8 mouse cellular contexts compared by ENCODE assay signal in the genomic region with DNA sequence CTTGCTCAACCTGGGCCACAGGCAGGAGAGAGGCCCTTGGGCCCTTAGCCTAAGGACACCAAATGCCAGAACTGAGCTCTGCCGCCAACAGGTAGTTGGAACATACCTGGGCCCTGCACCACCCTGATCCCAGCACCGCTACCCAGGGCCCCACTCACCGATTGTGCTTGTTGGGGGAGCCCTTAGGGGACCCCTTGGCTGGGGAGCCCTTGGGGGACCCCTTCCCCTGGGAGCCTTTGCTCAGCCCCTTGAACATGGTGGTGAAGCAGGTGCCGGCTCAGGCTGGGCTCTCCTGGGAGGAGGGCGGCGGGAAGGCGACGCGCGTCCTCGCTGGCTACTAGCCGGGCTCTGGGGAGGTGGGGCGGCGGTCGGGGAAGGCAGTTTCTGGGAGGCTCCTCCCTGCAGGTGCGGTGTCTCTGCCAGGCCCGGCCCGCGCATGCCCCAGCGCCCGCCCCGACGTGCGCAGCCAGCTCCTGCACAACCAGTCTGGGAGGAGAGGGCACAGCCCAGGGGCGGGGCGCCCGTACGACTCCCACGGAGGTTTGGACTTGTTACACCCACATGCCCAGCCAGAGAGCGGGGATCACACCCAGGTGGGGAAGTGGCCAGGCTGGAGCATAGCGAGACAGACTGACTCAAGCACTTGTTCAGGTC. TPM values are rescaled to one million over a fixed set of nuclear protein-coding genes. Genes with fewer than 3 reads are reported as not detected.
DNase-seq lines count a peak whose midpoint lies in the region; ATAC-seq and TF ChIP-seq lines count a peak whose summit lies in the region.

Gene Evpl (minus strand): TSS at position 336 of the 654 bp plus-strand sequence.

- H3K4me1 ChIP-seq in E14TG2a.4 (replicated peaks; ENCODE audit: low read depth, low read length) = peaks cover 48% of the 10 kb centered on the region
- no peaks in the 10 kb centered on the region for H3K4me1 ChIP-seq in bone marrow, adult 2 months (ENCODE audit: control insufficient read depth, insufficient read depth, low read length)
- no peaks in the 10 kb centered on the region for H3K4me1 ChIP-seq in heart, postnatal 0 days (ENCODE audit: control insufficient read depth, insufficient read depth)
- H3K4me1 ChIP-seq in limb, embryonic 10.5 days = peaks cover 46% of the 10 kb centered on the region
- no peaks in the 10 kb centered on the region for H3K4me1 ChIP-seq in midbrain, embryonic 16.5 days (ENCODE audit: control insufficient read depth, insufficient read depth, low read length)
- no peaks in the 10 kb centered on the region for H3K4me1 ChIP-seq in cerebellum, adult 2 months (ENCODE audit: control insufficient read depth, insufficient read depth, low read length)

- TF ChIP-seq EP300 in heart, postnatal 0 days (IDR thresholded peaks at IDR 0.05; ENCODE audit: low read depth) = no peak

- peak; percentile 49 for ATAC-seq in heart, postnatal 0 days (ENCODE audit: insufficient read depth, low read depth)
- no peak for ATAC-seq in midbrain, embryonic 16.5 days
- no peak for ATAC-seq in monocyte, adult 5-6 weeks (replicated peaks; ENCODE audit: insufficient number of reproducible peaks, low FRiP score, low TSS enrichment, poor library complexity, severe bottlenecking)

- peak within 1 kb of the TSS; percentile 71 for H3K4me3 ChIP-seq in E14TG2a.4 (replicated peaks; ENCODE audit: low read length)
- no peak within 1 kb of the TSS for H3K4me3 ChIP-seq in bone marrow, adult 2 months (replicated peaks; ENCODE audit: control insufficient read depth, low read depth, low read length)
- H3K4me3 ChIP-seq in heart, postnatal 0 days (ENCODE audit: low read depth, low read length) = peak within 1 kb of the TSS; percentile 17
- peak within 1 kb of the TSS; percentile 23; the same call in 1 of the 2 replicates for H3K4me3 ChIP-seq in limb, embryonic 10.5 days
- no peak within 1 kb of the TSS for H3K4me3 ChIP-seq in midbrain, embryonic 16.5 days (ENCODE audit: low read depth, low read length)
- no peak within 1 kb of the TSS for H3K4me3 ChIP-seq in cerebellum, adult 2 months (replicated peaks; ENCODE audit: insufficient read depth, low read depth, low read length)

- peaks cover 57% of the 10 kb centered on the region for H3K27me3 ChIP-seq in E14TG2a.4 (ENCODE audit: insufficient read depth, low read length)
- peaks cover 19% of the 10 kb centered on the region for H3K27me3 ChIP-seq in heart, postnatal 0 days (ENCODE audit: control insufficient read depth, insufficient read depth, low read length)
- peaks cover 48% of the 10 kb centered on the region for H3K27me3 ChIP-seq in limb, embryonic 10.5 days (ENCODE audit: low read depth, poor library complexity, severe bottlenecking)
- H3K27me3 ChIP-seq in midbrain, embryonic 16.5 days (ENCODE audit: control insufficient read depth, insufficient read depth, low read depth, low read length) = peaks cover 11% of the 10 kb centered on the region; the same call in 1 of the 2 replicates
- no peaks in the 10 kb centered on the region for H3K27me3 ChIP-seq in cerebellum, adult 2 months (ENCODE audit: control insufficient read depth, insufficient read depth, low read length)

- no peaks in the 10 kb centered on the region for H3K9me3 ChIP-seq in E14TG2a.4 (ENCODE audit: low read length)
- no peaks in the 10 kb centered on the region for H3K9me3 ChIP-seq in heart, postnatal 0 days (replicated peaks; ENCODE audit: control insufficient read depth, low read length)
- no peaks in the 10 kb centered on the region for H3K9me3 ChIP-seq in limb, embryonic 10.5 days (replicated peaks)
- H3K9me3 ChIP-seq in midbrain, embryonic 16.5 days (replicated peaks; ENCODE audit: control insufficient read depth, low read length, poor library complexity, severe bottlenecking) = no peaks in the 10 kb centered on the region

- 33% methylated on average over 31 of the region's 31 CpGs for WGBS in bone marrow, adult 2 months
- WGBS in heart, postnatal 0 days = 15% methylated on average over 31 of the region's 31 CpGs
- WGBS in limb, embryonic 10.5 days = 20% methylated on average over 31 of the region's 31 CpGs
- 14% methylated on average over 29 of the region's 31 CpGs for WGBS in midbrain, embryonic 16.5 days
- 18% methylated on average over 31 of the region's 31 CpGs for WGBS in cerebellum, adult 2 months

- 0 out of 2 replicates have a peak, but pooled peaks cover 3% of the 10 kb centered on the region for H3K36me3 ChIP-seq in E14TG2a.4 (ENCODE audit: insufficient read depth, low read length)
- no peaks in the 10 kb centered on the region for H3K36me3 ChIP-seq in heart, postnatal 0 days (replicated peaks; ENCODE audit: control insufficient read depth, insufficient read depth, low read length)
- peaks cover 2% of the 10 kb centered on the region for H3K36me3 ChIP-seq in limb, embryonic 10.5 days
- H3K36me3 ChIP-seq in midbrain, embryonic 16.5 days (ENCODE audit: control insufficient read depth, insufficient read depth, low read length) = no peaks in the 10 kb centered on the region

- TF ChIP-seq CTCF in E14TG2a.4 (conservative IDR thresholded peaks at IDR 0.05; ENCODE audit: low read length) = no peak
- TF ChIP-seq CTCF in bone marrow, adult 2 months (IDR thresholded peaks at IDR 0.05; ENCODE audit: control insufficient read depth, insufficient read depth, low read length) = no peak
- no peak for TF ChIP-seq CTCF in heart, postnatal 0 days (IDR thresholded peaks at IDR 0.05; ENCODE audit: low read depth)
- no peak for TF ChIP-seq CTCF in cerebellum, adult 2 months (IDR thresholded peaks at IDR 0.05; ENCODE audit: borderline replicate concordance, insufficient read depth, low read depth, low read length)

- no peak for DNase-seq in heart, postnatal 0 days (ENCODE audit: low spot score)
- no peak for DNase-seq in limb, embryonic 10.5 days (ENCODE audit: low spot score)
- peak; percentile 44 for DNase-seq in urinary bladder, postnatal 10 days (ENCODE audit: low spot score)
- DNase-seq in cerebellum, adult 2 months = no peak

- H3K27ac ChIP-seq in bone marrow, adult 2 months (ENCODE audit: control insufficient read depth, insufficient read depth, low read depth, low read length, poor library complexity) = no peak within 1 kb of the TSS; the same call in 1 of the 2 replicates
- H3K27ac ChIP-seq in heart, postnatal 0 days (ENCODE audit: low read depth) = no peak within 1 kb of the TSS
- H3K27ac ChIP-seq in limb, embryonic 10.5 days = peak within 1 kb of the TSS; percentile 46
- H3K27ac ChIP-seq in midbrain, embryonic 16.5 days (ENCODE audit: low read length) = no peak within 1 kb of the TSS
- no peak within 1 kb of the TSS for H3K27ac ChIP-seq in cerebellum, adult 2 months (ENCODE audit: insufficient read depth, low read length)

- H3K4me2 ChIP-seq in heart, postnatal 0 days (ENCODE audit: low read depth, low read length) = peak within 1 kb of the TSS; percentile 42
- peak within 1 kb of the TSS; percentile 19; the same call in 1 of the 2 replicates for H3K4me2 ChIP-seq in midbrain, embryonic 16.5 days (ENCODE audit: low read length)

- no peak within 1 kb of the TSS for H3K9ac ChIP-seq in heart, postnatal 0 days (replicated peaks; ENCODE audit: low read depth, low read length)
- no peak within 1 kb of the TSS for H3K9ac ChIP-seq in midbrain, embryonic 16.5 days (ENCODE audit: low read depth, low read length)

- peak; percentile 20; the same call in 1 of the 2 replicates for TF ChIP-seq POLR2A in bone marrow, adult 2 months (IDR thresholded peaks at IDR 0.05; ENCODE audit: borderline replicate concordance, control insufficient read depth, low read depth, low read length)
- no peak for TF ChIP-seq POLR2A in cerebellum, adult 2 months (IDR thresholded peaks at IDR 0.05; ENCODE audit: borderline replicate concordance, insufficient read depth, low read length)

RNA-seq across cellular contexts. Expression of gene Evpl, which starts in this region (rescaled TPM):
- 0.30 TPM in 1 of 2 replicates, not detected in the other for polyA plus RNA-seq in bone marrow, adult 2 months (2011; ENCODE audit: insufficient read depth, insufficient read length, low replicate concordance, missing spikeins)
- 2.1 and 3.4 TPM in 2 replicates for total RNA-seq in heart, postnatal 0 days (2014; rRNA removed; ENCODE audit: low replicate concordance)
- 0.45 TPM in 2 replicates for polyA plus RNA-seq in heart, postnatal 0 days (2015; fragmentation: Nextera tagmentation; extraction: Ambion mirVana)
- 1.4 and 1.7 TPM in 2 replicates for polyA plus RNA-seq in limb, embryonic 10.5 days (2016; fragmentation: Nextera tagmentation; extraction: Ambion mirVana)
- polyA plus RNA-seq in midbrain, embryonic 16.5 days (2015; fragmentation: Nextera tagmentation; extraction: Ambion mirVana) = 0.88 and 1.3 TPM in 2 replicates
- 1.2 and 1.6 TPM in 2 replicates for polyA plus RNA-seq in cerebellum, adult 2 months (2012; rRNA removed)
- total RNA-seq in monocyte, adult 5-6 weeks (2017) = 0.21 TPM in 1 of 3 replicates, not detected in the others

Comparison
In these comparisons a context has a peak if more than half of its experiments do, and no peak if none do; other contexts are left out.
1. H3K4me3 ChIP-seq: peak in E14TG2a.4 (single experiment), heart, postnatal 0 days (single experiment) and limb, embryonic 10.5 days (single experiment); none in bone marrow, adult 2 months (single experiment), midbrain, embryonic 16.5 days (single experiment) and cerebellum, adult 2 months (single experiment).